Mouse (Mus musculus) neural tube, embryonic 14.5 days (tissue): ENCODE measurements around the gene Cdk14. TPM values are rescaled to one million over a fixed set of nuclear protein-coding genes. Genes with fewer than 3 reads are reported as not detected.

Experiments
- ATAC-seq: fragments of 200-750 bp; cut with Nextera tagmentation; 2 replicates; pipeline ENCODE4 v1.8.0; 2017; ENCODE audit warnings: low read depth, mild to moderate bottlenecking, moderate TSS enrichment, moderate library complexity
- H3K27ac ChIP-seq: fragments of 300-500 bp; sonication (generic); 2 replicates; pipeline ENCODE4 v1.5.1; 2014; ENCODE audit warnings: low read depth, mild to moderate bottlenecking, control low read depth, low read length, moderate library complexity, mixed read lengths
- H3K27me3 ChIP-seq: fragments of 300-500 bp; sonication (generic); 2 replicates; pipeline ENCODE4 v1.6.1; 2014; ENCODE audit warnings: low read length; ENCODE audit not compliant: control insufficient read depth, insufficient read depth
- H3K36me3 ChIP-seq: fragments of 300-500 bp; sonication (generic); 2 replicates; pipeline ENCODE4 v1.6.1; 2014; ENCODE audit warnings: low read length, mixed read lengths; ENCODE audit not compliant: control insufficient read depth, insufficient read depth
- H3K4me1 ChIP-seq: fragments of 300-500 bp; sonication (generic); 2 replicates; pipeline ENCODE4 v1.6.1; 2014; ENCODE audit warnings: low read length; ENCODE audit not compliant: control insufficient read depth, insufficient read depth
- H3K4me2 ChIP-seq: fragments of 300-500 bp; sonication (generic); 2 replicates; pipeline ENCODE4 v1.6.1; 2014; ENCODE audit warnings: mild to moderate bottlenecking, low read depth, low read length, control low read depth
- H3K4me3 ChIP-seq: fragments of 300-500 bp; sonication (generic); 2 replicates; pipeline ENCODE4 v1.5.1; 2014; ENCODE audit warnings: low read depth, low read length, control low read depth, mixed read lengths
- H3K9ac ChIP-seq: fragments of 300-500 bp; sonication (generic); replicated peaks from 2 replicates; pipeline ENCODE4 v1.6.1; 2014; ENCODE audit warnings: low read depth, mild to moderate bottlenecking, control low read depth, low read length, mixed read lengths
- H3K9me3 ChIP-seq: fragments of 300-500 bp; sonication (generic); 2 replicates; pipeline ENCODE4 v1.6.1; 2016; ENCODE audit warnings: low read length; ENCODE audit not compliant: control insufficient read depth
- WGBS: fragments of 180-500 bp; shearing (Covaris S2); extraction: QIAGEN DNeasy Blood & Tissue Kit; methylation state at CpG from one replicate; pipeline ENCODE4 v1.1.7; 2014; 5-methylcytosine and 5-hydroxymethylcytosine counted together
- polyA plus RNA-seq: library from polyadenylated mRNA; unstranded; fragments of >200 nt; fragmentation: Nextera tagmentation; extraction: Ambion mirVana; gene quantifications from 2 replicates; pipeline ENCODE4 v1.2.1, GENCODE M21; 2014

Gene Cdk14
- polyA plus RNA-seq, result 51.9 and 53.5 TPM in 2 replicates

DNA sequence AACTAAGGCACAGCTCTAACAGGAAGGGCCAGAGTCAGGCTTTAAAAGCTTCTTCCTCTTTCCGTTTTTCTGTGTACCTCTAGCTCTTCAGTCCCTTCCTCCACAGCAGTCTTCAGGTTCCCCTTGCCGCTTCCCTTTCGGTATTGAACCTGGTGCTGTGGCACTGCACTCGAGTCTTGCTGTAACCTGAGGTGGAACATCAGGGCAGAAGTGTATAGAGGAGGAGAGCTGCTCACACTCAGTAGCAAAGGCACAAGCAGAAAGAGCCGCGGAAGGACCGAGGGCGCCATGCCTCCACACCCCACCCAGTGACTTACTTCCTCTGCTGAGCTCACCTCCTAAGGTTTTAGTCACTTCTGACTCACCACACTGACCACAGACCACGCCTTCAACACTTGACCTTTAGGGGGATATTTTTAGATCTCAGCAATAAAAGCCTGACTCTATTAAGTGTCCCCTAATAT, at the start of gene Cdk14:
TSS of gene Cdk14 (minus strand) at position 321 of the 464 bp plus-strand sequence.
- Histone ChIP-seq H3K4me3 (no peak within 1 kb of the TSS), H3K9ac (no peak within 1 kb of the TSS), H3K36me3 (no peaks in the 10 kb centered on the region), H3K27me3 (no peaks in the 10 kb centered on the region), H3K4me1 (no peaks in the 10 kb centered on the region), H3K4me2 (no peak within 1 kb of the TSS), H3K27ac (no peak within 1 kb of the TSS), H3K9me3 (no peaks in the 10 kb centered on the region)
- 89% methylated on average over 9 of the region's 9 CpGs for WGBS
- ATAC-seq, result no peak

- Histone ChIP-seq H3K9me3 (no peaks in the 10 kb centered on the region), H3K36me3 (no peaks in the 10 kb centered on the region), H3K27ac (no peak overlapping the region), H3K4me2 (no peak overlapping the region), H3K9ac (no peak overlapping the region), H3K27me3 (no peaks in the 10 kb centered on the region), H3K4me3 (no peak overlapping the region), H3K4me1 (no peaks in the 10 kb centered on the region)
- no peak for ATAC-seq
- 86% methylated on average over 1 of the region's 1 CpGs for WGBS
Observed at GRCm38 (mm10) chr5:5465256-5465655, 45.1 kb upstream of the Cdk14 start.

DNA sequence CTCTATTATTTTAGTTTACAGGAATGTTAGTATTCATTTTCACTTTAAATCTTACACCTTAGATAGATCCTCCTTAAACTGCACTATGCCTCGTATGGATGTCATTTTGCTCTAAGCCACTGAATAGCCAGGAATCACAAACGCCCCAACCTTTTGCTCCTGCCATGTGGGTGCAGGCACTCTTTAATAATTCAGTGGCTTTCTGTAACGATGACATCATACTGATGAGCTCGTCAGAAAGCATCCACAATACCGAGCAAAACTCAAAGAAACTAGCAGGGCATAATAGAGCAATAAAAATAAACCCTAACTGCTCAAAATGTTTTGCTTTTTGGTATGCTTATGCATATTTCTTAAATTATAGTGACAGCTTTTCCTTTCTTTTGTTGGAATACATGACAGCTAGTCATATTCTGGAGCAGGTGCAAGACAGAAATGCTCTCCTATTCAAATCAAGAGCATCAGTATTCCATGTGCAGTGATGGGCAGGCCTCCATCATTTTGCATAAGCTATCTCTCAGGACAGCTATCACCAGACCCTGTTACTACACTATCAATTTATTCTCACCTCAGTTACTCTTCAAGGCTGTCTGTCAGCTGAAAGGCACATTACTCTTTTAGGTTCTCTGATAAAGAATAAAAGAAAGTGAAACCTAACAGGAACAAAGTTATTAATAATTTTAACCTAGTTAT, 11.8 kb upstream of the Cdk14 start:
- H3K4me2 ChIP-seq, result no peak overlapping the region
- no peaks in the 10 kb centered on the region for H3K4me1 ChIP-seq
- no peak overlapping the region for H3K27ac ChIP-seq
- no peaks in the 10 kb centered on the region for H3K27me3 ChIP-seq
- H3K4me3 ChIP-seq, result no peak overlapping the region
- WGBS, result 37% methylated on average over 5 of the region's 5 CpGs
- no peaks in the 10 kb centered on the region for H3K9me3 ChIP-seq
- no peaks in the 10 kb centered on the region for H3K36me3 ChIP-seq
- no peak overlapping the region for H3K9ac ChIP-seq
- peak; percentile 79; the same call in 1 of the 2 replicates for ATAC-seq

GRCm38 (mm10) chr5:5423723-5424171, 3.6 kb upstream of the Cdk14 start:
- Histone ChIP-seq H3K27me3 (no peaks in the 10 kb centered on the region), H3K4me1 (no peaks in the 10 kb centered on the region), H3K9ac (no peak overlapping the region), H3K4me2 (no peak overlapping the region), H3K27ac (no peak overlapping the region), H3K4me3 (no peak overlapping the region), H3K36me3 (no peaks in the 10 kb centered on the region), H3K9me3 (no peaks in the 10 kb centered on the region)
- ATAC-seq, result no peak
- WGBS, result 90% methylated on average over 6 of the region's 6 CpGs

GRCm38 (mm10) chr5:5423081-5423480, 3.0 kb upstream of the Cdk14 start:
- H3K4me3 ChIP-seq, result no peak overlapping the region
- no peak overlapping the region for H3K4me2 ChIP-seq
- no peak for ATAC-seq
- H3K27me3 ChIP-seq, result no peaks in the 10 kb centered on the region
- no peaks in the 10 kb centered on the region for H3K36me3 ChIP-seq
- H3K4me1 ChIP-seq, result no peaks in the 10 kb centered on the region
- H3K9me3 ChIP-seq, result no peaks in the 10 kb centered on the region
- H3K27ac ChIP-seq, result no peak overlapping the region
- H3K9ac ChIP-seq, result no peak overlapping the region
- WGBS, result 96% methylated on average over 4 of the region's 4 CpGs

GRCm38 (mm10) chr5:5421439-5421838, 1.3 kb upstream of the Cdk14 start:
- no peak overlapping the region for H3K4me3 ChIP-seq
- H3K4me2 ChIP-seq, result no peak overlapping the region
- no peaks in the 10 kb centered on the region for H3K9me3 ChIP-seq
- no peaks in the 10 kb centered on the region for H3K4me1 ChIP-seq
- H3K36me3 ChIP-seq, result no peaks in the 10 kb centered on the region
- no peak overlapping the region for H3K27ac ChIP-seq
- 93% methylated on average over 2 of the region's 2 CpGs for WGBS
- H3K9ac ChIP-seq, result no peak overlapping the region
- H3K27me3 ChIP-seq, result no peaks in the 10 kb centered on the region
- ATAC-seq, result no peak

DNA sequence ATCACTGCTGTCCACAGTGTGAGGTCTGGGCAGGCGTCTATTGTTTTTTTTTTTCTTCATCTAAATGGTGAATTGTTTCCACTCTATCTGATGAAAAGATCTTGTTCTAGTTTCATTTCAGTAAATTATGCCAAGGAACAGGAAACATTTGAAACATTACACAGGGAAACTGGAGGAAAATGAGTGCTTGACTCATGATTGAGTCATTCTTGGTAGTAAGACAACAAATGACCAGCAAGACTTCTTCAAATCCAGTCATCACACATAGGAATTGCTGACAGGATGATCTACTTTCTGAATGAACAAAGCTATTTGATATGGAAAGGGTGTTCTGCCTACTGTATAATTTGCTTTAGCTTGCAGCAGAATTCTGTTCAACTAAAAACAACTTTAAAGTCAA, 859 bp downstream of the Cdk14 start:
- ATAC-seq, result no peak
- 92% methylated on average over 1 of the region's 1 CpGs for WGBS
- H3K4me3 ChIP-seq, result no peak overlapping the region
- no peak overlapping the region for H3K9ac ChIP-seq
- H3K9me3 ChIP-seq, result no peaks in the 10 kb centered on the region
- H3K4me2 ChIP-seq, result no peak overlapping the region
- no peaks in the 10 kb centered on the region for H3K4me1 ChIP-seq
- H3K36me3 ChIP-seq, result no peaks in the 10 kb centered on the region
- no peak overlapping the region for H3K27ac ChIP-seq
- no peaks in the 10 kb centered on the region for H3K27me3 ChIP-seq

DNA sequence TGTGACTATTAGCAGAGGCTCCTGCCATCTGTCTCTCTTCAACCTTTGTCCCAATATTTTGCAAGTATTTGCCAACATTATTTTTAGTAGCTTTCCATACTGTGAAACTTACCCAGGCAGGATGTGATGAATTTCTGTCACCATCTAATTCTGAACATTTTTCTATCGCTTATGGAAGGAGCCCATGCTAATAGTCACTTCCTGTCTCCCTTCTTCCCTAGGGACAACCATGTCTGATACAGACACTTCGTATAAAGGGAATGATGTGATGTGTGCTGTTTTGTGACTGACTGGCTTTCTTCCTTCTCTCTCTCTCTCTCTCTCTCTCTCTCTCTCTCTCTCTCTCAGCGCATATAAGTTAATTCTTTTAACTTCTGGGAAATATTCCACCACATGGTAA, 5.3 kb downstream of the Cdk14 start:
- Histone ChIP-seq H3K27ac (no peak overlapping the region), H3K36me3 (no peaks in the 10 kb centered on the region), H3K27me3 (no peaks in the 10 kb centered on the region), H3K4me1 (no peaks in the 10 kb centered on the region), H3K9me3 (no peaks in the 10 kb centered on the region), H3K9ac (no peak overlapping the region), H3K4me2 (no peak overlapping the region), H3K4me3 (no peak overlapping the region)
- ATAC-seq, result no peak
- 81% methylated on average over 3 of the region's 3 CpGs for WGBS

DNA sequence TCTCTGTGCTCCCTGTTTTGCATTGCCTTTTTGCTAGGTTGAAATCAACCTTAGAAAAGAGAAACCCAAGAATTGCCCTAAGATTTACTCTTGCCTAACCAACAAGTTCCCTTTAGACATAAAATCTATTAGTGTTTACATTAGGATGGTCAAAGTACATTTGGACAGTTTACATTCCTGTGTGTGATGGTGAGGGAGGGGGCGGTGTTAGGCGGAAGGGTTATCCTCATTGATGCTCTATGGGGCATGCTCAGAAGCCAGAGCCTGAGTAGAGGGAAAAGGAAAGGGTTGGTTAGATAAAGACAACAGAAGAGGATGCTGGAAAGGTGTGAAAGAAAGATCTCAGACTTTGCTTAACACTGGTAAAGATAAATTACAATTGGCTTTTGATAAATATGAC, 8.2 kb downstream of the Cdk14 start:
- Histone ChIP-seq H3K4me2 (no peak overlapping the region), H3K27ac (no peak overlapping the region), H3K4me3 (no peak overlapping the region), H3K9me3 (no peaks in the 10 kb centered on the region), H3K27me3 (no peaks in the 10 kb centered on the region), H3K36me3 (no peaks in the 10 kb centered on the region), H3K9ac (no peak overlapping the region), H3K4me1 (no peaks in the 10 kb centered on the region)
- ATAC-seq, result no peak
- 93% methylated on average over 2 of the region's 2 CpGs for WGBS
